Mouse (Mus musculus) gastrocnemius, postnatal 4 days (tissue): ENCODE results near the gene Apoe. TPM values are rescaled to one million over a fixed set of nuclear protein-coding genes. Genes with fewer than 3 reads are reported as not detected.
A peak's percentile ranks its signal among the peaks of the same experiment; 100 is the strongest.
"Not testable (repeated sequence)": the region's sequence is repeated elsewhere in the genome, so short reads cannot be mapped to it uniquely, and the experiment has no call there.

ENCODE experiments used
- DNase-seq, 2 experiments: peaks; one replicate each; pipeline ENCODE4 v3.0.0; 2021 to 2022; ENCODE audit warnings: low spot score in 2 of 2, mixed read lengths in 2 of 2
- total RNA-seq, 2 experiments: library from RNA; stranded (reverse); gene quantifications; 2 replicates each; pipeline ENCODE4 v1.2.3; 2021

Gene Apoe
- total RNA-seq, 2 experiments from 2014 or later, result 136 to 167 TPM

GRCm38 (mm10) chr7:19694336-19695212, 4.4 kb downstream of the Apoe start:
- no peak for DNase-seq

GRCm38 (mm10) chr7:19693421-19693820, 5.6 kb downstream of the Apoe start:
- DNase-seq, result peak in 1 of 2 experiments; percentile 34

GRCm38 (mm10) chr7:19691873-19692865, 6.8 kb downstream of the Apoe start, which contains the start of gene Apoc1:
Gene Apoc1, minus strand, starts transcription at chr7:19692660.
- no peak for DNase-seq

- DNase-seq, result no peak
These were observed 7.6 kb downstream of the Apoe start for GRCm38 (mm10) chr7:19691434-19691833.

- DNase-seq, result no peak
These were observed 8.1 kb downstream of the Apoe start for GRCm38 (mm10) chr7:19690845-19691244.

- no peak for DNase-seq
These were observed 10.4 kb downstream of the Apoe start for GRCm38 (mm10) chr7:19688611-19689010.

GRCm38 (mm10) chr7:19688101-19688500, 10.9 kb downstream of the Apoe start:
- no peak for DNase-seq

GRCm38 (mm10) chr7:19686927-19687583, 11.9 kb downstream of the Apoe start:
- DNase-seq, result not testable (repeated sequence)

GRCm38 (mm10) chr7:19686521-19686920, 12.5 kb downstream of the Apoe start:
- no peak for DNase-seq

GRCm38 (mm10) chr7:19685374-19685773, 13.6 kb downstream of the Apoe start:
- no peak for DNase-seq

GRCm38 (mm10) chr7:19683771-19684201, 15.2 kb downstream of the Apoe start:
- DNase-seq, result no peak

- no peak for DNase-seq
These were observed 16.0 kb downstream of the Apoe start for GRCm38 (mm10) chr7:19682979-19683378.

- DNase-seq, result no peak
These were observed 17.7 kb downstream of the Apoe start, which contains the start of the genes Gm44805 and Apoc4 for GRCm38 (mm10) chr7:19681202-19681694. Gene Gm44805, minus strand, starts transcription at chr7:19681423. Gene Apoc4, minus strand, starts transcription at chr7:19681479.

- no peak for DNase-seq
These were observed 18.3 kb downstream of the Apoe start for GRCm38 (mm10) chr7:19680702-19681101.

GRCm38 (mm10) chr7:19678901-19679300, 20.1 kb downstream of the Apoe start:
- DNase-seq, result no peak

- DNase-seq, result no peak
These were observed 21.1 kb downstream of the Apoe start, which contains the start of gene Apoc2 for GRCm38 (mm10) chr7:19677872-19678271. Gene Apoc2, minus strand, starts transcription at chr7:19677941.

GRCm38 (mm10) chr7:19676662-19677061, 22.3 kb downstream of the Apoe start:
- no peak for DNase-seq

GRCm38 (mm10) chr7:19675824-19676223, 23.2 kb downstream of the Apoe start:
- no peak for DNase-seq

- no peak for DNase-seq
These were observed 25.8 kb downstream of the Apoe start for GRCm38 (mm10) chr7:19673083-19673699.

- no peak for DNase-seq
These were observed 27.5 kb downstream of the Apoe start for GRCm38 (mm10) chr7:19671511-19671910.
